Mouse (Mus musculus) embryonic facial prominence, embryonic 10.5 days (tissue): Measurements from ENCODE around the gene Asic4. TPM values are rescaled to one million over a fixed set of nuclear protein-coding genes. Genes with fewer than 3 reads are reported as not detected.
A peak's percentile ranks its signal among the peaks of the same experiment; 100 is the strongest.

Experiments used
- DNase-seq: peaks from one replicate; pipeline ENCODE4 v3.0.0-alpha.2; 2017; ENCODE audit warnings: low spot score
- H3K27ac ChIP-seq: fragments of 300-500 bp; sonication (generic); replicated peaks from 2 replicates; pipeline ENCODE4 v1.5.1; 2016; ENCODE audit warnings: mild to moderate bottlenecking
- H3K27me3 ChIP-seq: fragments of 300-500 bp; sonication (generic); replicated peaks from 2 replicates; pipeline ENCODE4 v1.6.1; 2016; ENCODE audit warnings: low read depth, mild to moderate bottlenecking; ENCODE audit not compliant: poor library complexity, severe bottlenecking
- H3K36me3 ChIP-seq: fragments of 300-500 bp; sonication (generic); replicated peaks from 2 replicates; pipeline ENCODE4 v1.6.1; 2016; ENCODE audit warnings: mild to moderate bottlenecking, moderate library complexity
- H3K4me1 ChIP-seq: fragments of 300-500 bp; sonication (generic); 2 replicates; pipeline ENCODE4 v1.6.1; 2016
- H3K4me3 ChIP-seq: fragments of 300-500 bp; sonication (generic); 2 replicates; pipeline ENCODE4 v1.5.1; 2016; ENCODE audit warnings: mild to moderate bottlenecking, moderate library complexity
- H3K9me3 ChIP-seq: fragments of 300-500 bp; sonication (generic); 2 replicates; pipeline ENCODE4 v1.6.1; 2016; ENCODE audit warnings: mild to moderate bottlenecking
- WGBS: fragments of 180-500 bp; shearing (Covaris S2); methylation state at CpG from one replicate; pipeline ENCODE4 v1.1.7; 2016; 5-methylcytosine and 5-hydroxymethylcytosine counted together
- polyA plus RNA-seq: library from polyadenylated mRNA; unstranded; fragments of >200 nt; fragmentation: Nextera tagmentation; extraction: Ambion mirVana; gene quantifications from 2 replicates; pipeline ENCODE4 v1.2.1, GENCODE M21; 2016

Gene Asic4
- polyA plus RNA-seq, 1 experiment from 2014 or later = 2.1 TPM

DNA sequence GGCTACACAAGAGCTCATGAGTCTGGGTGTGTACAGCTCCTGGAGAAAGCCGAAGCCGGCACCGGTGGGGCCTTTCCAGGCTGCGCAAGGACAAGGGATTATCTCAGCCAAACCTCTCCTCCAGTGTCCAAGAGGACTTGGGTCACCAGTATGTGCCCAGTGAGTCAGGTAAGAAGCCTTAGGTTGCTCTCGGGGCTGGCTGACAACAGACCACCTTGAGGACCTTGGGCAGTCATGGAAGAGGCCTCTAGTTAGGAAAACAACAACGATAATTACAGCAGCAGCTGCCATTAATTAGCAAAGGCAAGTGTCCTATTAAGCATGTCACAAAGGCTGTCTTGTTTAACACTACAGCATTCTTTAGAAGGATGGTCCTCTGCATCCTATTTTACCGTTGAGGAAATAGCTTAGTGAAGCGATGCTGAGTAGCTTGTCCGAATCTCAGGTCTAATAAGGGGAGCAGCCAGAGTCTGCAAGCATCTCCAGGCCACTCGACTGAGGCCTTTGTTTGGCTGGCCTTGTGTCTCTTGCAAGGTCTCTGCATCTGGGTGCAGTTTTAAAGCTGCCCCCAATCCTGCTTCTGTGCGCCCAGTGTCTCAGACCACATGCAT lies 26.4 kb upstream of the Asic4 start:
- peak; percentile 45 for DNase-seq
- H3K27me3 ChIP-seq = peaks cover 61% of the 10 kb centered on the region
- 23% methylated on average over 11 of the region's 11 CpGs for WGBS
- H3K9me3 ChIP-seq = no peaks in the 10 kb centered on the region
- peaks cover 76% of the 10 kb centered on the region for H3K4me1 ChIP-seq
- peaks cover 17% of the 10 kb centered on the region for H3K36me3 ChIP-seq
- H3K27ac ChIP-seq = peak overlapping the region; percentile 83
- peak overlapping the region; percentile 60 for H3K4me3 ChIP-seq

- DNase-seq = peak; percentile 87
- no peak overlapping the region; the same call in 1 of the 2 replicates for H3K4me3 ChIP-seq
- H3K27me3 ChIP-seq = peaks cover 68% of the 10 kb centered on the region
- H3K9me3 ChIP-seq = no peaks in the 10 kb centered on the region
- no peak overlapping the region for H3K27ac ChIP-seq
- H3K4me1 ChIP-seq = peaks cover 93% of the 10 kb centered on the region
- peaks cover 17% of the 10 kb centered on the region for H3K36me3 ChIP-seq
- WGBS = 29% methylated on average over 10 of the region's 10 CpGs
Observed at GRCm38 (mm10) chr1:75425796-75426471, 24.3 kb upstream of the Asic4 start.

GRCm38 (mm10) chr1:75435475-75436328 lies 14.5 kb upstream of the Asic4 start, which contains the start of gene Gmppa:
Gene Gmppa, plus strand, starts transcription at chr1:75435930.
- H3K9me3 ChIP-seq = no peaks in the 10 kb centered on the region
- peaks cover 7% of the 10 kb centered on the region; the same call in 1 of the 2 replicates for H3K27me3 ChIP-seq
- peak within 1 kb of the TSS; percentile 74 for H3K4me3 ChIP-seq
- peaks cover 59% of the 10 kb centered on the region for H3K4me1 ChIP-seq
- peak; percentile 85 for DNase-seq
- 5% methylated on average over 28 of the region's 28 CpGs for WGBS
- H3K27ac ChIP-seq = peak within 1 kb of the TSS; percentile 84
- peaks cover 6% of the 10 kb centered on the region for H3K36me3 ChIP-seq

- no peaks in the 10 kb centered on the region for H3K9me3 ChIP-seq
- H3K4me1 ChIP-seq = peaks cover 68% of the 10 kb centered on the region
- peaks cover 11% of the 10 kb centered on the region for H3K27me3 ChIP-seq
- H3K36me3 ChIP-seq = peaks cover 24% of the 10 kb centered on the region
- WGBS = 84% methylated on average over 8 of the region's 9 CpGs
- no peak for DNase-seq
- 0 out of 2 replicates have a peak overlapping the region, but pooled peaks have one; percentile 19 for H3K27ac ChIP-seq
- H3K4me3 ChIP-seq = no peak overlapping the region
Observed at GRCm38 (mm10) chr1:75438782-75439181, 11.5 kb upstream of the Asic4 start.

GRCm38 (mm10) chr1:75440661-75441060 lies 9.6 kb upstream of the Asic4 start:
- Histone ChIP-seq H3K9me3 (no peaks in the 10 kb centered on the region), H3K4me3 (no peak overlapping the region), H3K4me1 (peaks cover 75% of the 10 kb centered on the region), H3K27me3 (peaks cover 27% of the 10 kb centered on the region), H3K27ac (0 out of 2 replicates have a peak overlapping the region, but pooled peaks have one; percentile 7), H3K36me3 (peaks cover 24% of the 10 kb centered on the region)
- WGBS = 93% methylated on average over 7 of the region's 7 CpGs
- DNase-seq = no peak

DNA sequence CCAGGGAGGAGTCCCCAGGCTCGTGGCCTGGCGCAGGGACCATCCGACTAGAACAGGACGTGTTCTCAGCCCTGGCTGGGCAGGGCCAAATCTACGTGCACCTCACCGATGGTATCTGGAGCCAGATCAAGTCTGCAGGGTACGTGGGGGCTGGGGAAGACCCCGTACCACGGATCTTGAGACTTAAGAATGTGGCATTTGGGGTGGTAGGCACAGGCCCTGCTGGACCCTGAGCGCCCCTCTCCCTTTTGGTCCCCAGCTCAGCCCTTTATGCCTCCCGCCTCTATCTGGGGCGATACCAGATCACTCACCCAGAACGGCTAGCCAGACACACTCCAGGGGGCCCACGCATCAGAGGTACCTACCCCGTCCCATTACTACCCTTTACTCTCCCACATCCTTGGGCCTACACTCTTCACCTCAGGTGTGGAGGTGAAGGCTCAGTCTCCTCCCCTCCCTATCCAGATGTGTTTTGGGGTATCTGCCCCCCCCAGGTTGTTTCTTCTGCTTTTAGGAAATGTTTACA lies 8.7 kb upstream of the Asic4 start:
- Histone ChIP-seq H3K27me3 (peaks cover 36% of the 10 kb centered on the region), H3K4me3 (no peak overlapping the region), H3K4me1 (peaks cover 77% of the 10 kb centered on the region), H3K27ac (0 out of 2 replicates have a peak overlapping the region, but pooled peaks have one; percentile 78), H3K36me3 (peaks cover 24% of the 10 kb centered on the region), H3K9me3 (no peaks in the 10 kb centered on the region)
- WGBS = 88% methylated on average over 15 of the region's 15 CpGs
- no peak for DNase-seq

- H3K9me3 ChIP-seq = no peaks in the 10 kb centered on the region
- H3K4me3 ChIP-seq = no peak overlapping the region
- H3K27ac ChIP-seq = peak overlapping the region; percentile 78; the same call in 1 of the 2 replicates
- H3K4me1 ChIP-seq = peaks cover 77% of the 10 kb centered on the region
- H3K36me3 ChIP-seq = peaks cover 24% of the 10 kb centered on the region
- no peak for DNase-seq
- peaks cover 42% of the 10 kb centered on the region for H3K27me3 ChIP-seq
- 88% methylated on average over 9 of the region's 9 CpGs for WGBS
Observed at GRCm38 (mm10) chr1:75442171-75442570, 8.1 kb upstream of the Asic4 start.

- H3K4me1 ChIP-seq = peaks cover 79% of the 10 kb centered on the region
Observed at GRCm38 (mm10) chr1:75442811-75443210, 7.4 kb upstream of the Asic4 start.

GRCm38 (mm10) chr1:75443247-75444024 lies 6.8 kb upstream of the Asic4 start:
- peaks cover 24% of the 10 kb centered on the region for H3K36me3 ChIP-seq
- 20% methylated on average over 13 of the region's 13 CpGs for WGBS
- peaks cover 85% of the 10 kb centered on the region for H3K4me1 ChIP-seq
- peak; percentile 41 for DNase-seq
- peak overlapping the region; percentile 78 for H3K27ac ChIP-seq
- peaks cover 55% of the 10 kb centered on the region for H3K27me3 ChIP-seq
- no peak overlapping the region for H3K4me3 ChIP-seq
- H3K9me3 ChIP-seq = no peaks in the 10 kb centered on the region

More at GRCm38 (mm10) chr1:75442811-75443210, 7.4 kb upstream of the Asic4 start:
- Histone ChIP-seq H3K27me3 (peaks cover 48% of the 10 kb centered on the region), H3K9me3 (no peaks in the 10 kb centered on the region), H3K4me3 (no peak overlapping the region), H3K27ac (peak overlapping the region; percentile 78), H3K36me3 (peaks cover 24% of the 10 kb centered on the region)
- no peak for DNase-seq
- 44% methylated on average over 8 of the region's 8 CpGs for WGBS

GRCm38 (mm10) chr1:75444208-75444607 lies 6.0 kb upstream of the Asic4 start:
- Histone ChIP-seq H3K27me3 (peaks cover 62% of the 10 kb centered on the region), H3K4me3 (0 out of 2 replicates have a peak overlapping the region, but pooled peaks have one; percentile 14), H3K4me1 (peaks cover 86% of the 10 kb centered on the region), H3K9me3 (no peaks in the 10 kb centered on the region), H3K27ac (peak overlapping the region; percentile 78), H3K36me3 (peaks cover 24% of the 10 kb centered on the region)
- 23% methylated on average over 3 of the region's 3 CpGs for WGBS
- DNase-seq = peak; percentile 61

DNA sequence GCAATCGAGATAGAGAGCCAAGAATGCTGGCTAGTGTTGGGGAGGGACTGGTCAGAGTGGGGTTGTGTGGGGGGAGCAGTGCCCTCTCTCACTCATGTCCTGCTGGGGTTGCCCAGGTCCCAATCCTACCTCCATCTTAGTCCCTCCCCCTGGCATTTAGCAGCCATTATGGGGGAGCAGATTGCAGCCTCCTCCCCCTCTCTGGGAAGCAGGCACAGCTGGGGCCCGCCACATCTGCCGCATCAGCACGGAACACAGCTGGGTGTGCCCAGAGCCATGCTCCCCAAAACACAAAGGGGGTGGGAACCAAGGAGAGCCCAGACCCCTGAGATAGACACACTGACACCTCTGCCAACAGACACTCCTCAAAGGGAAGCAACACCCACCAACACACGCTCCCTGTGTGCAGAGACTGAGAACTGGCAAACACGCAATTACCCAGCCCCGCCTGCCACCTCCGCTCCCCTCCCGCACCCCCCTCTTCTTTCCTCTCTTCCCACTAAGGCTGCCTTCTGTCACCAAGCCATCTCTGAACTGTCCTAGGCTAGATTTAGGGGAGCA lies 5.0 kb upstream of the Asic4 start:
- Histone ChIP-seq H3K36me3 (peaks cover 23% of the 10 kb centered on the region), H3K27ac (peak overlapping the region; percentile 81), H3K9me3 (no peaks in the 10 kb centered on the region), H3K27me3 (peaks cover 73% of the 10 kb centered on the region), H3K4me1 (peaks cover 91% of the 10 kb centered on the region), H3K4me3 (peak overlapping the region; percentile 47; the same call in 1 of the 2 replicates)
- 18% methylated on average over 9 of the region's 9 CpGs for WGBS
- no peak for DNase-seq
